10 mouse cellular contexts compared by ENCODE assay signal in the genomic region with DNA sequence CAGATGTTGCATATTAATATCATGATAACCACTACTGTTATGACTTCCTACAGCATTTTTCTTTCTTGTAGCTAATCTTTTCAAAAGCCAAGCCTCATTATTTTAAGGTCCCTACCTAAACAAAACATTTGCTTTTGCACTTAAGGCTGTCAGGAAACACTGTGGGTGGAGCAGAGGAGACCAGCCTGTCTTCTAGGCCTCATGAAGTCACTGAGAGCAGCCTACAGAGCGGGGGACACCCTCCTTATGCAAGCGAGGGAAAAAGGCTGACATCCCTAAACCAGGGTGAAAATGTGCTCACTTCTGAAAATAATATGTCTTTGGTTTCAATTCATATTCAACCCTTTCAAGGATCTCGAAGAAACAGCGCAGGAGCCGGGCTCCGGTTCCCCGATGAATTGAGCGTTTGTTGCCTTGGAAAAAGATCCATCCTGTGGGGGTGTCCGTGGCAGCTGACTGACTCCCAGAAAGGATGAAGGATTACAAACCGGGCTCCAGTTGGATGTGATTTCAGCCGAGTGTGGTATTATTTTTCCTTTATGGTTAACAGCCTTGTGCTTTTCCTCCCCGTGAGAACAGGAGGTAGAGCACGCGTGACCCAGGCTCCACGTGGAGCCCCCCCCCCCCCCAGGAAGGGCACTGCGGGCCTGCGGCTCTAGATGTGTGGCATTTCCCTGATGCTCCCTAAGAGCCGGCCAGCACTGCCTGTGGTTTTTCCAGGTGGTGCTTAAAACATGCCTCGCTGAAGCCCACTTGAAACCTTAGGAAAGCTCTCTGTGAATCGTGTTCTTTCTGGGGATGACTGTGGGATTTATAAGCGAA.
DNase-seq lines count a peak whose midpoint lies in the region; ATAC-seq and TF ChIP-seq lines count a peak whose summit lies in the region.
"Had no signal": no experiment of that assay in that cellular context is flagged by ENCODE, and none has a peak within 500 bp of the region (broad histone marks: within the 10 kb centered on the region; RNA-seq: fewer than 3 reads in every experiment).

No protein-coding gene starts in this region.

- H3K27ac ChIP-seq in left cerebral cortex, adult 2 months, result peak overlapping the region; percentile 64
- peak overlapping the region; percentile 32; the same call in 1 of the 2 replicates for H3K27ac ChIP-seq in heart, embryonic 16.5 days (ENCODE audit: low read length)
- H3K27ac ChIP-seq in limb, embryonic 12.5 days, result peak overlapping the region; percentile 72
- H3K27ac ChIP-seq: liver, embryonic 15.5 days had no signal

- H3K4me2 ChIP-seq in heart, embryonic 16.5 days (ENCODE audit: low read depth, low read length), result no peak overlapping the region
- H3K4me2 ChIP-seq in limb, embryonic 12.5 days, result peak overlapping the region; percentile 22; the same call in 1 of the 2 replicates
- H3K4me2 ChIP-seq: liver, embryonic 15.5 days had no signal

- no peaks in the 10 kb centered on the region for H3K27me3 ChIP-seq in heart, embryonic 16.5 days (ENCODE audit: control insufficient read depth, insufficient read depth, low read length)
- peaks cover 3% of the 10 kb centered on the region; the same call in 1 of the 2 replicates for H3K27me3 ChIP-seq in limb, embryonic 12.5 days
- H3K27me3 ChIP-seq: liver, embryonic 15.5 days had no signal

- H3K4me3 ChIP-seq in left cerebral cortex, adult 2 months, result no peak overlapping the region
- H3K4me3 ChIP-seq in heart, embryonic 16.5 days (ENCODE audit: low read length), result no peak overlapping the region
- H3K4me3 ChIP-seq in limb, embryonic 12.5 days (replicated peaks), result no peak overlapping the region
- H3K4me3 ChIP-seq: liver, embryonic 15.5 days had no signal

- peaks cover 12% of the 10 kb centered on the region for H3K4me1 ChIP-seq in heart, embryonic 16.5 days (ENCODE audit: control insufficient read depth, insufficient read depth, low read length)
- peaks cover 40% of the 10 kb centered on the region for H3K4me1 ChIP-seq in limb, embryonic 12.5 days (replicated peaks)
- H3K4me1 ChIP-seq: liver, embryonic 15.5 days had no signal

- H3K9ac ChIP-seq in heart, embryonic 16.5 days (ENCODE audit: low read length), result no peak overlapping the region
- no peak overlapping the region for H3K9ac ChIP-seq in limb, embryonic 12.5 days (replicated peaks)
- H3K9ac ChIP-seq: liver, embryonic 15.5 days had no signal

- no peak for TF ChIP-seq CTCF in left cerebral cortex, adult 2 months (IDR thresholded peaks at IDR 0.05)

- no peaks in the 10 kb centered on the region for H3K9me3 ChIP-seq in heart, embryonic 16.5 days (replicated peaks; ENCODE audit: control insufficient read depth, low read length)
- no peaks in the 10 kb centered on the region for H3K9me3 ChIP-seq in limb, embryonic 12.5 days
- H3K9me3 ChIP-seq: liver, embryonic 15.5 days had no signal

- WGBS in heart, embryonic 16.5 days, result 68% methylated on average over 21 of the region's 21 CpGs
- WGBS in limb, embryonic 12.5 days, result 58% methylated on average over 19 of the region's 21 CpGs

- DNase-seq in frontal cortex, postnatal 14 days (ENCODE audit: low spot score in 2 of 2), result no peak
- peak; percentile 28 to 29 for DNase-seq in left cerebral cortex, adult 2 months (ENCODE audit: extremely low spot score in 1 of 2, low spot score in 2 of 2)
- no peak for DNase-seq in left cerebral cortex, postnatal 4 days
- DNase-seq in yolk sac, embryonic 10.5 days (ENCODE audit: low spot score), result no peak
- no peak for DNase-seq in spleen, adult 18-20 months
- DNase-seq: B cell, adult 2 months had no signal

- peak; percentile 82 for ATAC-seq in frontal cortex, adult (ENCODE audit: low TSS enrichment)
- ATAC-seq in heart, embryonic 16.5 days (replicated peaks; ENCODE audit: extremely low read depth, insufficient read depth, low FRiP score), result no peak
- no peak for ATAC-seq in limb, embryonic 12.5 days (ENCODE audit: insufficient number of reproducible peaks, insufficient read depth, low FRiP score, low TSS enrichment, low read depth)

- intact Hi-C loops in left cerebral cortex, adult 2 months (cut with DNase I), result no loop called here
- intact Hi-C loops in left cerebral cortex, postnatal 4 days (cut with DNase I), result no loop called here

- H3K36me3 ChIP-seq in heart, embryonic 16.5 days (ENCODE audit: control insufficient read depth, insufficient read depth), result no peaks in the 10 kb centered on the region
- H3K36me3 ChIP-seq in limb, embryonic 12.5 days, result no peaks in the 10 kb centered on the region
- H3K36me3 ChIP-seq: liver, embryonic 15.5 days had no signal

Comparison
In these comparisons a context has a peak if more than half of its experiments do, and no peak if none do; other contexts are left out.
1. DNase-seq: peak in left cerebral cortex, adult 2 months (2 of 2); none in frontal cortex, postnatal 14 days (0 of 2), left cerebral cortex, postnatal 4 days (single experiment), yolk sac, embryonic 10.5 days (single experiment) and spleen, adult 18-20 months (0 of 2).
2. Peak in every context shown above with its lines, with median percentiles within 50 percentile points of each other: H3K27ac ChIP-seq.